Mouse (Mus musculus) hindbrain, embryonic 16.5 days (tissue): ENCODE data around the gene Clk2. TPM values are rescaled to one million over a fixed set of nuclear protein-coding genes. Genes with fewer than 3 reads are reported as not detected.

Source experiments
- ATAC-seq: fragments of 200-750 bp; cut with Nextera tagmentation; 2 replicates; pipeline ENCODE4 v1.8.0; 2017; ENCODE audit warnings: moderate TSS enrichment, moderate library complexity
- H3K27ac ChIP-seq: fragments of 300-500 bp; sonication (generic); 2 replicates; pipeline ENCODE4 v1.5.1; 2014; ENCODE audit warnings: low read depth, mild to moderate bottlenecking, control low read depth, low read length, moderate library complexity
- H3K27me3 ChIP-seq: fragments of 300-500 bp; sonication (generic); replicated peaks from 2 replicates; pipeline ENCODE4 v1.6.1; 2014; ENCODE audit warnings: low read length; ENCODE audit not compliant: control insufficient read depth, insufficient read depth
- H3K36me3 ChIP-seq: fragments of 300-500 bp; sonication (generic); 2 replicates; pipeline ENCODE4 v1.6.1; 2014; ENCODE audit warnings: mild to moderate bottlenecking, low read length, moderate library complexity, mixed read lengths; ENCODE audit not compliant: control insufficient read depth, insufficient read depth
- H3K4me1 ChIP-seq: fragments of 300-500 bp; sonication (generic); 2 replicates; pipeline ENCODE4 v1.6.1; 2014; ENCODE audit warnings: low read depth, low read length; ENCODE audit not compliant: control insufficient read depth, insufficient read depth
- H3K4me2 ChIP-seq: fragments of 300-500 bp; sonication (generic); 2 replicates; pipeline ENCODE4 v1.6.1; 2014; ENCODE audit warnings: mild to moderate bottlenecking, low read length, control low read depth, moderate library complexity
- H3K4me3 ChIP-seq: fragments of 300-500 bp; sonication (generic); 2 replicates; pipeline ENCODE4 v1.5.1; 2014; ENCODE audit warnings: mild to moderate bottlenecking, low read length, control low read depth, moderate library complexity
- H3K9ac ChIP-seq: fragments of 300-500 bp; sonication (generic); 2 replicates; pipeline ENCODE4 v1.6.1; 2014; ENCODE audit warnings: low read depth, mild to moderate bottlenecking, control low read depth, low read length, moderate library complexity
- H3K9me3 ChIP-seq: fragments of 300-500 bp; sonication (generic); 2 replicates; pipeline ENCODE4 v1.6.1; 2014; ENCODE audit warnings: mild to moderate bottlenecking, low read length, moderate library complexity; ENCODE audit not compliant: control insufficient read depth
- WGBS: fragments of 180-500 bp; shearing (Covaris S2); extraction: QIAGEN DNeasy Blood & Tissue Kit; methylation state at CpG from one replicate; pipeline ENCODE4 v1.1.7; 2014; 5-methylcytosine and 5-hydroxymethylcytosine counted together
- polyA plus RNA-seq: library from polyadenylated mRNA; unstranded; fragments of >200 nt; fragmentation: Nextera tagmentation; extraction: Ambion mirVana; gene quantifications from 2 replicates; pipeline ENCODE4 v1.2.1, GENCODE M21; 2015

The Clk2 gene
- polyA plus RNA-seq, 1 experiment from 2014 or later: 17.3 TPM

GRCm38 (mm10) chr3:89133752-89134151, 30.8 kb upstream of the Clk2 start:
- no peak for ATAC-seq
- Histone ChIP-seq H3K36me3 (no peaks in the 10 kb centered on the region), H3K4me2 (no peak overlapping the region), H3K4me1 (peaks cover 5% of the 10 kb centered on the region; the same call in 1 of the 2 replicates), H3K4me3 (no peak overlapping the region), H3K27me3 (no peaks in the 10 kb centered on the region), H3K27ac (no peak overlapping the region), H3K9ac (no peak overlapping the region), H3K9me3 (no peaks in the 10 kb centered on the region)
- 87% methylated on average over 1 of the region's 1 CpGs for WGBS

- H3K36me3 ChIP-seq: no peaks in the 10 kb centered on the region
- no peak within 1 kb of the TSS for H3K27ac ChIP-seq
- no peaks in the 10 kb centered on the region for H3K9me3 ChIP-seq
- no peak within 1 kb of the TSS for H3K9ac ChIP-seq
- H3K4me2 ChIP-seq: no peak within 1 kb of the TSS
- H3K4me3 ChIP-seq: no peak within 1 kb of the TSS
- no peak for ATAC-seq
- H3K4me1 ChIP-seq: peaks cover 5% of the 10 kb centered on the region; the same call in 1 of the 2 replicates
- 63% methylated on average over 3 of the region's 3 CpGs for WGBS
- H3K27me3 ChIP-seq: no peaks in the 10 kb centered on the region
Observed at GRCm38 (mm10) chr3:89135958-89136357, 28.6 kb upstream of the Clk2 start, which contains the start of gene Pklr. Pklr (plus strand) TSS chr3:89136142.

- WGBS: 30% methylated on average over 9 of the region's 9 CpGs
- Histone ChIP-seq H3K27ac (no peak overlapping the region), H3K9me3 (no peaks in the 10 kb centered on the region), H3K9ac (no peak overlapping the region), H3K36me3 (no peaks in the 10 kb centered on the region), H3K4me3 (no peak overlapping the region), H3K27me3 (no peaks in the 10 kb centered on the region), H3K4me2 (no peak overlapping the region), H3K4me1 (peaks cover 5% of the 10 kb centered on the region; the same call in 1 of the 2 replicates)
- ATAC-seq: no peak
Observed at GRCm38 (mm10) chr3:89136365-89136764, 28.2 kb upstream of the Clk2 start.

- Histone ChIP-seq H3K4me3 (no peak overlapping the region), H3K27ac (no peak overlapping the region), H3K9ac (no peak overlapping the region), H3K4me1 (no peaks in the 10 kb centered on the region), H3K27me3 (no peaks in the 10 kb centered on the region), H3K9me3 (no peaks in the 10 kb centered on the region), H3K36me3 (no peaks in the 10 kb centered on the region), H3K4me2 (no peak overlapping the region)
- 82% methylated on average over 10 of the region's 10 CpGs for WGBS
- no peak for ATAC-seq
Observed at GRCm38 (mm10) chr3:89144821-89145220, 19.8 kb upstream of the Clk2 start.

GRCm38 (mm10) chr3:89145566-89145965, 19.0 kb upstream of the Clk2 start:
- WGBS: 51% methylated on average over 8 of the region's 8 CpGs
- no peak for ATAC-seq

GRCm38 (mm10) chr3:89147101-89147978, 17.3 kb upstream of the Clk2 start:
- H3K9ac ChIP-seq: no peak overlapping the region
- no peak overlapping the region for H3K4me3 ChIP-seq
- no peaks in the 10 kb centered on the region for H3K4me1 ChIP-seq
- H3K27me3 ChIP-seq: no peaks in the 10 kb centered on the region
- no peaks in the 10 kb centered on the region for H3K9me3 ChIP-seq
- 22% methylated on average over 26 of the region's 26 CpGs for WGBS
- peak; percentile 25 for ATAC-seq
- H3K36me3 ChIP-seq: peaks cover 7% of the 10 kb centered on the region; the same call in 1 of the 2 replicates
- H3K27ac ChIP-seq: no peak overlapping the region
- H3K4me2 ChIP-seq: no peak overlapping the region

More at GRCm38 (mm10) chr3:89145566-89145965, 19.0 kb upstream of the Clk2 start:
- Histone ChIP-seq H3K9me3 (no peaks in the 10 kb centered on the region), H3K27me3 (no peaks in the 10 kb centered on the region), H3K9ac (no peak overlapping the region), H3K27ac (no peak overlapping the region), H3K4me2 (no peak overlapping the region), H3K36me3 (no peaks in the 10 kb centered on the region), H3K4me1 (no peaks in the 10 kb centered on the region), H3K4me3 (no peak overlapping the region)

- WGBS: 25% methylated on average over 15 of the region's 15 CpGs
- Histone ChIP-seq H3K36me3 (peaks cover 7% of the 10 kb centered on the region; the same call in 1 of the 2 replicates), H3K4me2 (no peak overlapping the region), H3K27me3 (no peaks in the 10 kb centered on the region), H3K4me3 (no peak overlapping the region), H3K9ac (no peak overlapping the region), H3K27ac (no peak overlapping the region), H3K9me3 (no peaks in the 10 kb centered on the region), H3K4me1 (no peaks in the 10 kb centered on the region)
- no peak for ATAC-seq
Observed at GRCm38 (mm10) chr3:89147979-89148311, 16.6 kb upstream of the Clk2 start.

- Histone ChIP-seq H3K4me1 (no peaks in the 10 kb centered on the region), H3K36me3 (peaks cover 7% of the 10 kb centered on the region; the same call in 1 of the 2 replicates), H3K9me3 (no peaks in the 10 kb centered on the region), H3K4me3 (no peak overlapping the region), H3K4me2 (no peak overlapping the region), H3K9ac (no peak overlapping the region), H3K27me3 (no peaks in the 10 kb centered on the region), H3K27ac (no peak overlapping the region)
- WGBS: 72% methylated on average over 14 of the region's 14 CpGs
- no peak for ATAC-seq
Observed at GRCm38 (mm10) chr3:89148567-89148966, 16.0 kb upstream of the Clk2 start.

GRCm38 (mm10) chr3:89152084-89152835, 12.3 kb upstream of the Clk2 start:
- 67% methylated on average over 17 of the region's 17 CpGs for WGBS
- Histone ChIP-seq H3K27ac (no peak overlapping the region), H3K27me3 (no peaks in the 10 kb centered on the region), H3K9ac (no peak overlapping the region), H3K4me3 (no peak overlapping the region), H3K36me3 (peaks cover 10% of the 10 kb centered on the region; the same call in 1 of the 2 replicates), H3K9me3 (no peaks in the 10 kb centered on the region), H3K4me1 (no peaks in the 10 kb centered on the region), H3K4me2 (no peak overlapping the region)
- no peak for ATAC-seq
